Mouse (Mus musculus) thymus, adult 2 months (tissue): ENCODE measurements around the gene Lrrc4c.

Experiments used
- CTCF ChIP-seq: fragments of 200-500 bp; IDR thresholded peaks from 2 replicates; pipeline ENCODE4 v1.5.1; 2012; ENCODE audit warnings: mild to moderate bottlenecking, control low read depth, low read length, moderate library complexity, borderline replicate concordance; ENCODE audit not compliant: control insufficient read depth, poor library complexity, insufficient read depth; ENCODE audit errors: extremely low read depth
- POLR2A ChIP-seq: fragments of 200-500 bp; IDR thresholded peaks from 2 replicates; pipeline ENCODE4 v1.6.1; 2012; ENCODE audit warnings: mild to moderate bottlenecking, low read length, control low read depth, moderate library complexity; ENCODE audit not compliant: control insufficient read depth, poor library complexity, insufficient read depth; ENCODE audit errors: extremely low read depth

DNA sequence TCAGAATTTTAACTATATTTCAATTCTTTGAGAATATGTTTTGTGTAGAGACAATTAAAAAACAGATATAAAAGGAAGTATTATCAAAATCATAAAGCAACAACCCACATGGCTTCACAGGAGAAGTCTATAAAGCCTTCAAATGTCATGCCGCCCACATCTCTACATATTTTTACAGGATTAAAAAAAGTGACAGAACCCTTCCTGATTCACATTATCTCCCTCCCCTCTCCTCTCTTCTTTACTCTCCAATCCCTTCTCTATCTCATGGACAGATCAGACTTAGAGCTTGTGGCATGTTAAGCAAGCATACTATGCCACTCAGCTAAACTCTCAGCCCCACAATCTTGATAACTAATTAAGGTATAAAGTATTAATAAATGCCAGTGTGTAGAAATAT, 535.8 kb downstream of the Lrrc4c start:
- TF ChIP-seq POLR2A = no peak
- TF ChIP-seq CTCF = no peak
